Mouse (Mus musculus): ENCODE data around the gene Rcn3. TPM values are rescaled to one million over a fixed set of nuclear protein-coding genes. Genes with fewer than 3 reads are reported as not detected.
"Not testable (repeated sequence)": the region's sequence is repeated elsewhere in the genome, so short reads cannot be mapped to it uniquely, and the experiment has no call there.

The Rcn3 gene
- polyA plus RNA-seq, 1 experiment from 2014 or later, result 262 TPM

DNA sequence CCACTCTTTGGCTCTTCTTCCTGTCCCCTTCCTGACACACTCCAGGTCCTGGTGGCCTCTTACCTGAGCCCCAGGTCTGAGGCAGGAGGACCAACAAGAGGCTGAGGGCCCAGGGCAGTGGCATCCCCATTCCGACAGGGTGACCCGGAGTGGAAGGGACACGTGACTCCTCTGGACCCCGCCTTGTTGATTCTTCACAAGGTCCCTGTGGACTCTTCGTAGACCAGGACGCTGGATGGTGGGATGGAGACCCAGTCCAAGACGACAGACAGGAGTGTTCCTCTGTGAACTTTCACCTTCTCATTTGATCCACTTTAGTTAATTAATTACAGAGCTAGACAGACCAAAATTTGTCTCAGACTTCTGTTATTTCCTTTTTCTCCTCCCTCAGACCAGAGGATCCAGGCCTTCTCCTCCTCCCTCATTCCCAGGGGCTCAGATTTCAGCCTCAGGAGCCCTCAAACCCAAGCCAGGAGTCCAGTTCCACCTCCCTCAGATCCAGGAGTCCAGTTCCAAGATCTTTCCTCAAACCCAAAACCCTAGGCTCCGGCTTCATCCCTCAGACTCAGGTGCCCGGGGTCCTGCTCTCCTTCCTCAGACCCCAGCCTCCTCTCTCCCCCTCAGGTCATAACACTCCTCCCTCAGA is 11.0 kb upstream of the Rcn3 start:
- WGBS, result 74% methylated on average over 9 of the region's 9 CpGs
- ATAC-seq (ENCODE audit: insufficient number of reproducible peaks, insufficient read depth, low FRiP score, low read depth), result no peak
- peak overlapping the region; percentile 72 for H3K9ac ChIP-seq (ENCODE audit: low read length)

DNA sequence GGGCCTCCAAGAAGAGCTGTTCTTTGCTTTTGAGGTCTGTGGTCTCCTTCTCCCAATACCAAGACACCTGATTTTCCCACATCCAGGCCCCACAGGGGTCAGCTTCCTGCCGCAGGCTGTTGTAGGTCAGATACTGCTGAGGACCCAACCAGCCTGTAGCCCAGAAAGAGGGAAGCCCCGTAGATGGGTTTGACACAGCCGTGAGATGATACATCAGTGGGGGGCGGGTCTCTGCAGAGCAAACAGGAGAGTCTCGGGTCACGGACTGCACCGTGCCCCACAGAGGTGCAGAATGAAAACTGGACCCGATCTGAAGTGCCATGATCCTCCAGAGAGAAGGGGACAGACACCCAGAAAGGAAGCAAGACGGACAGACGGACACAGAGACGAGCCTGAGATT is 10.4 kb upstream of the Rcn3 start:
- H3K27ac ChIP-seq (replicated peaks in 1 of 2; ENCODE audit: control insufficient read depth in 1 of 2, insufficient read depth in 1 of 2, low read depth in 2 of 2, low read length in 2 of 2), result no peak overlapping the region

More for the DNA sequence above, 11.0 kb upstream of the Rcn3 start:
- Histone ChIP-seq H3K36me3 (ENCODE audit: control insufficient read depth, insufficient read depth, low read length) (no peaks in the 10 kb centered on the region), H3K4me3 (ENCODE audit: control insufficient read depth in 1 of 2, insufficient read depth in 1 of 2, low read depth in 1 of 2, low read length in 2 of 2) (peak overlapping the region; percentile 30 to 49), H3K27ac (replicated peaks in 1 of 2; ENCODE audit: control insufficient read depth in 1 of 2, insufficient read depth in 1 of 2, low read depth in 2 of 2, low read length in 2 of 2) (peak overlapping the region; percentile 83 to 90), H3K27me3 (ENCODE audit: control insufficient read depth, insufficient read depth, low read length) (no peaks in the 10 kb centered on the region), H3K9me3 (ENCODE audit: control insufficient read depth, low read length) (no peaks in the 10 kb centered on the region), H3K4me1 (ENCODE audit: control insufficient read depth in 2 of 2, insufficient read depth in 2 of 2, low read length in 2 of 2) (peaks cover 8 to 12% of the 10 kb centered on the region in 2 experiments), H3K4me2 (ENCODE audit: low read length) (peak overlapping the region; percentile 61)

DNA sequence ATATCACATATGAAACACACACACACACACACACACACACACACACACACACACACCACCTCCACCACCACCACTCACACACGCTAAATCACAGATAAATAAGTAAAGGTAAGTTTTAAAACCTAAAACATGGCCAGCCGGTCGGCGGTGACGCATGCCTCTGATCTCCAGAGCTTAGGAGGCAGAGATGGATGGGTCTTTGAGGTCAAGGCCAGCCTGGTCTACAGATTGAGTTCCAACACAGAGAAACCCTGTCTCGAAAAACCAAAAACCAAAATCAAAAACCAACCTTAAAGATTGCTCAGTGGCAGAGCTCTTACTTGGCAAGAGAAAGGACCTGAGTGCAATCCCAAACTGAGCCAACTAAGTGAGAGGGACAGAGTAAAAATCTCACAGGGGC is 8.0 kb upstream of the Rcn3 start:
- Histone ChIP-seq H3K27ac (replicated peaks in 1 of 2; ENCODE audit: control insufficient read depth in 1 of 2, insufficient read depth in 1 of 2, low read depth in 2 of 2, low read length in 2 of 2) (no peak overlapping the region), H3K4me2 (ENCODE audit: low read length) (no peak overlapping the region), H3K9ac (ENCODE audit: low read length) (no peak overlapping the region), H3K4me1 (ENCODE audit: control insufficient read depth in 2 of 2, insufficient read depth in 2 of 2, low read length in 2 of 2) (peaks cover 8 to 12% of the 10 kb centered on the region in 2 experiments), H3K36me3 (ENCODE audit: control insufficient read depth, insufficient read depth, low read length) (no peaks in the 10 kb centered on the region), H3K4me3 (ENCODE audit: control insufficient read depth in 1 of 2, insufficient read depth in 1 of 2, low read depth in 1 of 2, low read length in 2 of 2) (no peak overlapping the region), H3K9me3 (ENCODE audit: control insufficient read depth, low read length) (no peaks in the 10 kb centered on the region), H3K27me3 (ENCODE audit: control insufficient read depth, insufficient read depth, low read length) (no peaks in the 10 kb centered on the region)
- WGBS, result 91% methylated on average over 6 of the region's 6 CpGs
- no peak for ATAC-seq (ENCODE audit: insufficient number of reproducible peaks, insufficient read depth, low FRiP score, low read depth)

More for the DNA sequence above, 10.4 kb upstream of the Rcn3 start:
- ATAC-seq (ENCODE audit: insufficient number of reproducible peaks, insufficient read depth, low FRiP score, low read depth), result no peak
- no peak overlapping the region for H3K4me3 ChIP-seq (ENCODE audit: control insufficient read depth in 1 of 2, insufficient read depth in 1 of 2, low read depth in 1 of 2, low read length in 2 of 2)
- no peaks in the 10 kb centered on the region for H3K27me3 ChIP-seq (ENCODE audit: control insufficient read depth, insufficient read depth, low read length)
- H3K36me3 ChIP-seq (ENCODE audit: control insufficient read depth, insufficient read depth, low read length), result no peaks in the 10 kb centered on the region
- H3K9ac ChIP-seq (ENCODE audit: low read length), result peak overlapping the region; percentile 72; the same call in 1 of the 2 replicates
- peak overlapping the region; percentile 61 for H3K4me2 ChIP-seq (ENCODE audit: low read length)
- H3K4me1 ChIP-seq (ENCODE audit: control insufficient read depth in 2 of 2, insufficient read depth in 2 of 2, low read length in 2 of 2), result peaks cover 8 to 12% of the 10 kb centered on the region in 2 experiments
- 83% methylated on average over 11 of the region's 11 CpGs for WGBS
- H3K9me3 ChIP-seq (ENCODE audit: control insufficient read depth, low read length), result no peaks in the 10 kb centered on the region

GRCm38 (mm10) chr7:45098541-45099240 is 6.7 kb upstream of the Rcn3 start:
- H3K9ac ChIP-seq (ENCODE audit: low read length), result no peak overlapping the region
- H3K4me3 ChIP-seq (ENCODE audit: control insufficient read depth in 1 of 2, insufficient read depth in 1 of 2, low read depth in 1 of 2, low read length in 2 of 2), result no peak overlapping the region
- WGBS, result 86% methylated on average over 8 of the region's 8 CpGs
- no peaks in the 10 kb centered on the region for H3K36me3 ChIP-seq (ENCODE audit: control insufficient read depth, insufficient read depth, low read length)
- H3K27me3 ChIP-seq (ENCODE audit: control insufficient read depth, insufficient read depth, low read length), result no peaks in the 10 kb centered on the region
- H3K4me1 ChIP-seq (ENCODE audit: control insufficient read depth in 2 of 2, insufficient read depth in 2 of 2, low read length in 2 of 2), result peaks cover 1 to 5% of the 10 kb centered on the region in 2 experiments; a peak in 3 of 4 replicates
- no peaks in the 10 kb centered on the region for H3K9me3 ChIP-seq (ENCODE audit: control insufficient read depth, low read length)
- ATAC-seq (ENCODE audit: insufficient number of reproducible peaks, insufficient read depth, low FRiP score, low read depth), result no peak
- H3K4me2 ChIP-seq (ENCODE audit: low read length), result no peak overlapping the region
- no peak overlapping the region for H3K27ac ChIP-seq (replicated peaks in 1 of 2; ENCODE audit: control insufficient read depth in 1 of 2, insufficient read depth in 1 of 2, low read depth in 2 of 2, low read length in 2 of 2)

DNA sequence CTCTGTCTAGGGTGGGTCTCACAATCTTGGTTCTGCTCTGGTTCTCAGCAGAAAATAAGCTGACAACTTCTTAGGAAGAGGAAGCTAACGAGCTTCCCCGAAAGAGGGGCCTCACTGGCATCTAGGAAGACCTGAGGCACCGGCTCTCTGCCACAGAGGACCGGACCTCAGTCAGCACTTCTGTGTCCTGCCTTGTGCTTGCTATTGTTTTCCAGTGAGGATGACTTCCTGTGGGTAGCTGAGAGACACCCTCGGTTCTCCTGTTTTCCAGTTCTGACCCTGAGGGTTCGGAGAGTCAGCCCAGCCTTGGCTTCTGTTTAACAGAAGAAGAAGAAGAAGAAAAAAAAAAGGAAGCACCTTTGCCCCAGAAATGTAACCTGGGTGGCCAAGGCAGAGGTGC is 5.5 kb upstream of the Rcn3 start:
- H3K4me1 ChIP-seq (ENCODE audit: control insufficient read depth in 2 of 2, insufficient read depth in 2 of 2, low read length in 2 of 2), result peaks cover 0 to 3% of the 10 kb centered on the region in 2 experiments; a peak in 1 of 4 replicates
- no peak overlapping the region for H3K9ac ChIP-seq (ENCODE audit: low read length)
- no peaks in the 10 kb centered on the region for H3K36me3 ChIP-seq (ENCODE audit: control insufficient read depth, insufficient read depth, low read length)
- 49% methylated on average over 6 of the region's 6 CpGs for WGBS
- H3K4me3 ChIP-seq (ENCODE audit: control insufficient read depth in 1 of 2, insufficient read depth in 1 of 2, low read depth in 1 of 2, low read length in 2 of 2), result no peak overlapping the region
- no peaks in the 10 kb centered on the region for H3K27me3 ChIP-seq (ENCODE audit: control insufficient read depth, insufficient read depth, low read length)
- H3K4me2 ChIP-seq (ENCODE audit: low read length), result no peak overlapping the region
- H3K27ac ChIP-seq (replicated peaks in 1 of 2; ENCODE audit: control insufficient read depth in 1 of 2, insufficient read depth in 1 of 2, low read depth in 2 of 2, low read length in 2 of 2), result no peak overlapping the region
- H3K9me3 ChIP-seq (ENCODE audit: control insufficient read depth, low read length), result no peaks in the 10 kb centered on the region
- no peak for ATAC-seq (ENCODE audit: insufficient number of reproducible peaks, insufficient read depth, low FRiP score, low read depth)

DNA sequence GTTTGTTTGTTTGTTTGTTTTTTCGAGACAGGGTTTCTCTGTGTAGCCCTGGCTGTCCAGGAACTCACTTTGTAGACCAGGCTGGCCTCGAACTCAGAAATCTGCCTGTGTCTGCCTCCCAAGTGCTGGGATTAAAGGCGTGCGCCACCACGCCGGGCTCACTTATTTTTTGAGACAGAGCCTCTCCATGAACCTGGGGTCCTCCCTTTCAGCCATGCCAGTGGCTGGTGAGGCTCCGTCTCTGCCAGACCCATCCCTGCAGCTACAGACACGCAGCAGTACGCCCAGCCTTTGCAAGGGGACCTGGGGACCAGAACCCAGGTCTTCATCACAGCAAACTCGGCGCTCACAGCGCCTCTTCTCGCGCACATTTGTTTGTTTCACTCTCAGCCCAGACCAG is 3.9 kb upstream of the Rcn3 start:
- H3K27ac ChIP-seq (replicated peaks in 1 of 2; ENCODE audit: control insufficient read depth in 1 of 2, insufficient read depth in 1 of 2, low read depth in 2 of 2, low read length in 2 of 2); H3K4me2 ChIP-seq (ENCODE audit: low read length); H3K36me3 ChIP-seq (ENCODE audit: control insufficient read depth, insufficient read depth, low read length); H3K9ac ChIP-seq (ENCODE audit: low read length); H3K9me3 ChIP-seq (ENCODE audit: control insufficient read depth, low read length); H3K4me3 ChIP-seq (ENCODE audit: control insufficient read depth in 1 of 2, insufficient read depth in 1 of 2, low read depth in 1 of 2, low read length in 2 of 2); H3K4me1 ChIP-seq (ENCODE audit: control insufficient read depth in 2 of 2, insufficient read depth in 2 of 2, low read length in 2 of 2); H3K27me3 ChIP-seq (ENCODE audit: control insufficient read depth, insufficient read depth, low read length); ATAC-seq (ENCODE audit: insufficient number of reproducible peaks, insufficient read depth, low FRiP score, low read depth): not testable (repeated sequence)
- 90% methylated on average over 14 of the region's 14 CpGs for WGBS

- Histone ChIP-seq H3K27ac (replicated peaks in 1 of 2; ENCODE audit: control insufficient read depth in 1 of 2, insufficient read depth in 1 of 2, low read depth in 2 of 2, low read length in 2 of 2) (no peak overlapping the region), H3K4me1 (ENCODE audit: control insufficient read depth in 2 of 2, insufficient read depth in 2 of 2, low read length in 2 of 2) (peaks cover 7 to 12% of the 10 kb centered on the region in 2 experiments; a peak in 2 of 4 replicates), H3K4me2 (ENCODE audit: low read length) (no peak overlapping the region), H3K9ac (ENCODE audit: low read length) (no peak overlapping the region), H3K27me3 (ENCODE audit: control insufficient read depth, insufficient read depth, low read length) (no peaks in the 10 kb centered on the region), H3K4me3 (ENCODE audit: control insufficient read depth in 1 of 2, insufficient read depth in 1 of 2, low read depth in 1 of 2, low read length in 2 of 2) (no peak overlapping the region), H3K9me3 (ENCODE audit: control insufficient read depth, low read length) (no peaks in the 10 kb centered on the region), H3K36me3 (ENCODE audit: control insufficient read depth, insufficient read depth, low read length) (no peaks in the 10 kb centered on the region)
- no peak for ATAC-seq (ENCODE audit: insufficient number of reproducible peaks, insufficient read depth, low FRiP score, low read depth)
- 67% methylated on average over 6 of the region's 6 CpGs for WGBS
Observed at GRCm38 (mm10) chr7:45095367-45095766, 3.3 kb upstream of the Rcn3 start.

All from heart, embryonic 14.5 days (tissue).